Mouse (Mus musculus) heart, postnatal 4 days (tissue): ENCODE results near the gene Rimbp3. TPM values are rescaled to one million over a fixed set of nuclear protein-coding genes. Genes with fewer than 3 reads are reported as not detected.

Experiments
- DNase-seq: peaks from one replicate; pipeline ENCODE4 v3.0.0; 2021
- total RNA-seq, 2 experiments: library from RNA; stranded (reverse); gene quantifications; 2 replicates each; pipeline ENCODE4 v1.2.3; 2021

Gene Rimbp3
- total RNA-seq, 2 experiments from 2014 or later, result 0.43 TPM

DNA sequence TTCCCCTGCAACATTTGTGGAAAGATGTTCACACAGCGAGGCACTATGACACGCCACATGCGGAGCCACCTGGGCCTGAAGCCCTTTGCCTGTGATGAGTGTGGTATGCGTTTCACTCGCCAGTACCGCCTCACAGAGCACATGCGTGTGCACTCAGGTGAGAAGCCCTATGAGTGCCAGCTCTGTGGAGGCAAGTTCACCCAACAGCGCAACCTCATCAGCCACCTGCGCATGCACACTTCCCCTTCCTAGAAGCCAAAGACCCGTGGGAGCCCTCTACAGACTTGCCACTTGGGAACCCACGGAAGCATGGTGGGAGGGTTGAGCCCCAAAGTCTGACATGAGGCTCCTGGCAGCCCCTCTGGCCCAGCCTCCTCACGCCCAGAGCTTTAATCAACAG lies 50.5 kb downstream of the Rimbp3 start:
- DNase-seq, result no peak

DNA sequence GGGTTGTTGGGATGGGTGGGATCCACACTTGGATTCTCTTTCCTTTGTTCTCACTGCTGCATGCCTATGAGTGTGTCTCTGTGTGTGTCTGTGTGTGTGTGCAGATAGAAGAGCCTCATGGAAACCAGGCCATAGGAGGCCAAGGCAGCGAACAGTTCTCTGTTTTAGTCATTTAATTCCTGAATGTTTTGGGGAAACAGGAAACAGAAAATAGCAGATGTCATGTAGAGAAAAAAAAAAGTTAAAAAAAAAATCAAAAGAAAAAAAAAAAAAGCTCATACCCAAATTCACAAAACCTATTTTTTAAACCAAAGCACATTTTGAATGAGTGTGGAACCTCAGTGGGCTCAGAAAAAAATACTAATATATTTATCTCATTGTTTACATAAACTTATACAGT lies 52.9 kb downstream of the Rimbp3 start:
- no peak for DNase-seq

Other genes starting within 250 kb of the Rimbp3 start
- 100 to 1,000 TPM; 128 to 135 TPM for gene Mapk1, start 225.2 kb upstream of the Rimbp3 start, total RNA-seq
- 1 to 10 TPM; 6.3 to 6.9 TPM for gene Ypel1, start 138.9 kb upstream of the Rimbp3 start, total RNA-seq
- 10 to 100 TPM; 49.0 to 52.5 TPM for gene Ppil2, start 97.3 kb upstream of the Rimbp3 start, total RNA-seq
- 1 to 10 TPM; 4.1 to 4.3 TPM for gene 2610318N02Rik, start 83.4 kb upstream of the Rimbp3 start, total RNA-seq
- 10 to 100 TPM in 1 of 2 experiments, 1 to 10 TPM in 1; 8.2 to 10.5 TPM for gene Sdf2l1, start 76.2 kb upstream of the Rimbp3 start, total RNA-seq
- 1 to 10 TPM; 1.9 to 2.9 TPM for gene Ydjc, start 64.0 kb upstream of the Rimbp3 start, total RNA-seq
- under 1 TPM; 0.26 to 0.32 TPM for gene Ccdc116, start 61.4 kb upstream of the Rimbp3 start, total RNA-seq
- 100 to 1,000 TPM; 154 to 157 TPM for gene Ube2l3, start 6.0 kb upstream of the Rimbp3 start, total RNA-seq
- 1 to 10 TPM; 7.0 to 7.1 TPM for gene Hic2, start 25.0 kb downstream of the Rimbp3 start, total RNA-seq
- 1 to 10 TPM; 6.3 to 7.9 TPM for gene Tmem191c, start 67.5 kb downstream of the Rimbp3 start, total RNA-seq
- gene Serpind1, start 122.8 kb downstream of the Rimbp3 start, total RNA-seq, result 1 to 10 TPM; 3.3 to 3.7 TPM
- 10 to 100 TPM; 15.7 to 16.3 TPM for gene Snap29, start 197.4 kb downstream of the Rimbp3 start, total RNA-seq
- 10 to 100 TPM; 55.8 to 56.5 TPM for gene Pi4ka, start 197.7 kb downstream of the Rimbp3 start, total RNA-seq
- 10 to 100 TPM; 31.6 to 34.4 TPM for gene Crkl, start 243.4 kb downstream of the Rimbp3 start, total RNA-seq